Mouse (Mus musculus) forebrain, postnatal 0 days (tissue): Measurements from ENCODE around the gene Tmed9. TPM values are rescaled to one million over a fixed set of nuclear protein-coding genes. Genes with fewer than 3 reads are reported as not detected.
"Not testable (repeated sequence)": the region's sequence is repeated elsewhere in the genome, so short reads cannot be mapped to it uniquely, and the experiment has no call there.

ENCODE experiments used
- ATAC-seq: fragments of 200-750 bp; cut with Nextera tagmentation; 2 replicates; pipeline ENCODE4 v1.8.0; 2017; ENCODE audit warnings: mild to moderate bottlenecking, moderate library complexity
- DNase-seq: peaks from one replicate; pipeline ENCODE4 v3.0.0-alpha.2; 2015
- H3K27ac ChIP-seq: fragments of 300-500 bp; sonication (generic); 2 replicates; pipeline ENCODE4 v1.5.1; 2014; ENCODE audit warnings: low read depth, mild to moderate bottlenecking, antibody characterized with exemption, low read length, moderate library complexity, mixed read lengths
- H3K27me3 ChIP-seq: fragments of 300-500 bp; sonication (generic); 2 replicates; pipeline ENCODE4 v1.6.1; 2014; ENCODE audit warnings: mild to moderate bottlenecking, low read length, mixed read lengths; ENCODE audit not compliant: insufficient read depth
- H3K36me3 ChIP-seq: fragments of 300-500 bp; sonication (generic); 2 replicates; pipeline ENCODE4 v1.6.1; 2014; ENCODE audit warnings: mild to moderate bottlenecking, moderate library complexity; ENCODE audit not compliant: insufficient read depth
- H3K4me1 ChIP-seq: fragments of 300-500 bp; sonication (generic); 2 replicates; pipeline ENCODE4 v1.6.1; 2014; ENCODE audit warnings: antibody characterized with exemption; ENCODE audit not compliant: insufficient read depth
- H3K4me2 ChIP-seq: fragments of 300-500 bp; sonication (generic); 2 replicates; pipeline ENCODE4 v1.6.1; 2014; ENCODE audit warnings: low read depth, mild to moderate bottlenecking, moderate library complexity
- H3K4me3 ChIP-seq: fragments of 300-500 bp; sonication (generic); 2 replicates; pipeline ENCODE4 v1.5.1; 2014; ENCODE audit warnings: low read depth, low read length, mixed read lengths
- H3K9ac ChIP-seq: fragments of 300-500 bp; sonication (generic); 2 replicates; pipeline ENCODE4 v1.6.1; 2014; ENCODE audit warnings: mild to moderate bottlenecking
- H3K9me3 ChIP-seq: fragments of 300-500 bp; sonication (generic); 2 replicates; pipeline ENCODE4 v1.6.1; 2016; ENCODE audit warnings: low read length
- CTCF ChIP-seq: sonication (generic); IDR thresholded peaks from 2 replicates; pipeline ENCODE4 v1.5.1; 2016; ENCODE audit warnings: antibody characterized with exemption, control low read depth, low read depth
- WGBS: fragments of 180-500 bp; shearing (Covaris S2); extraction: QIAGEN DNeasy Blood & Tissue Kit; methylation state at CpG from one replicate; pipeline ENCODE4 v1.1.7; 2014; 5-methylcytosine and 5-hydroxymethylcytosine counted together
- polyA plus RNA-seq: library from polyadenylated mRNA; unstranded; fragments of >200 nt; fragmentation: Nextera tagmentation; extraction: Ambion mirVana; gene quantifications from 2 replicates; pipeline ENCODE4 v1.2.1, GENCODE M21; 2015
- total RNA-seq: library from RNA; depleted of rRNA; stranded (reverse); fragments of >200 nt; gene quantifications from 2 replicates; pipeline ENCODE4 v1.2.3, GENCODE M21; 2014; rRNA removed

The Tmed9 gene
- total and polyA plus RNA-seq, 2 experiments from 2014 or later: 56.3 to 102 TPM

- Histone ChIP-seq H3K4me2 (peak within 1 kb of the TSS; percentile 60), H3K27ac (peak within 1 kb of the TSS; percentile 48; the same call in 1 of the 2 replicates), H3K9ac (peak within 1 kb of the TSS; percentile 78), H3K4me3 (peak within 1 kb of the TSS; percentile 98), H3K36me3 (peaks cover 32% of the 10 kb centered on the region), H3K4me1 (peaks cover 4% of the 10 kb centered on the region; the same call in 1 of the 2 replicates), H3K27me3 (no peaks in the 10 kb centered on the region), H3K9me3 (no peaks in the 10 kb centered on the region)
- WGBS: 5% methylated on average over 30 of the region's 30 CpGs
- DNase-seq (peak; percentile 92), ATAC-seq (peak; percentile 98)
- TF ChIP-seq CTCF: peak; percentile 95
Observed at GRCm38 (mm10) chr13:55634639-55635127, 61.2 kb downstream of the Tmed9 start, which contains the start of gene Ddx46. Ddx46 (plus strand) TSS chr13:55635027.

GRCm38 (mm10) chr13:55635146-55635571, 61.6 kb downstream of the Tmed9 start:
- under 1% methylated on average over 40 of the region's 40 CpGs for WGBS
- TF ChIP-seq CTCF: no peak
- Histone ChIP-seq H3K27me3 (no peaks in the 10 kb centered on the region), H3K9me3 (no peaks in the 10 kb centered on the region), H3K9ac (peak overlapping the region; percentile 78), H3K36me3 (peaks cover 35% of the 10 kb centered on the region), H3K4me2 (peak overlapping the region; percentile 60), H3K4me1 (peaks cover 4% of the 10 kb centered on the region; the same call in 1 of the 2 replicates), H3K27ac (peak overlapping the region; percentile 48; the same call in 1 of the 2 replicates), H3K4me3 (peak overlapping the region; percentile 98)
- peak; percentile 7 for DNase-seq
- peak; percentile 50 for ATAC-seq

- ATAC-seq: no peak
- Histone ChIP-seq H3K36me3 (peaks cover 33% of the 10 kb centered on the region), H3K4me3 (no peak overlapping the region), H3K4me1 (peaks cover 4% of the 10 kb centered on the region; the same call in 1 of the 2 replicates), H3K9me3 (no peaks in the 10 kb centered on the region), H3K27me3 (no peaks in the 10 kb centered on the region), H3K27ac (no peak overlapping the region), H3K9ac (no peak overlapping the region), H3K4me2 (peak overlapping the region; percentile 60; the same call in 1 of the 2 replicates)
- DNase-seq: no peak
- 91% methylated on average over 14 of the region's 14 CpGs for WGBS
- TF ChIP-seq CTCF: no peak
Observed at GRCm38 (mm10) chr13:55636185-55636983, 62.9 kb downstream of the Tmed9 start.

DNA sequence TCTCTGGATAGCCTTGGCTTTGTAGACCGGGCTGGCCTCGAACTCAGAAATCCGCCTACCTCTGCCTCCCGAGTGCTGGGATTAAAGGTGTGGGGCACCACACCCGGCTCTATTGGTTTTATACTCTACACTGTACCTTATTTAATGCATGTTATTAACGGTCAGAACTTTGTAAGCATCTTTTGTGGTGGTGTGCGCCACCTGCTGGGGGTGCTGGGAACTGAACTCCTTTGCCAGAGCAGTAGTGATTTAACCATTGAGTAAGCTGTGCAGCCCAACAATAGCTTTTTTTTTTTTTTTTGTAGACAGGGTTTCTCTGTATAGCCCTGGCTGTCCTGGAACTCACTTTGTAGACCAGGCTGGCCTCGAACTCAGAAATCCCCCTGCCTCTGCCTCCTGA, 66.9 kb downstream of the Tmed9 start:
- H3K27me3 ChIP-seq, H3K4me2 ChIP-seq, H3K9ac ChIP-seq, H3K9me3 ChIP-seq, H3K4me3 ChIP-seq, H3K27ac ChIP-seq, H3K4me1 ChIP-seq: not testable (repeated sequence)
- peak; percentile 80 for TF ChIP-seq CTCF
- WGBS: 43% methylated on average over 8 of the region's 8 CpGs
- peaks cover 27% of the 10 kb centered on the region for H3K36me3 ChIP-seq
- DNase-seq (peak; percentile 84), ATAC-seq (peak; percentile 34; the same call in 1 of the 2 replicates)

- Histone ChIP-seq H3K4me1 (no peaks in the 10 kb centered on the region), H3K27ac (no peak overlapping the region), H3K9ac (no peak overlapping the region), H3K27me3 (no peaks in the 10 kb centered on the region), H3K36me3 (peaks cover 59% of the 10 kb centered on the region), H3K9me3 (no peaks in the 10 kb centered on the region), H3K4me3 (no peak overlapping the region), H3K4me2 (no peak overlapping the region)
- TF ChIP-seq CTCF: peak; percentile 45; the same call in 1 of the 2 replicates
- ATAC-seq: no peak
- peak; percentile 32 for DNase-seq
- WGBS: 84% methylated on average over 2 of the region's 2 CpGs
Observed at GRCm38 (mm10) chr13:55644525-55644924, 71.0 kb downstream of the Tmed9 start.

Other genes starting within 250 kb of the Tmed9 start
- gene Mxd3, start 243.9 kb upstream of the Tmed9 start, total RNA-seq: 10.1 and 10.5 TPM in 2 replicates
- 7.3 and 9.4 TPM in 2 replicates for gene Mxd3, start 243.9 kb upstream of the Tmed9 start, polyA plus RNA-seq
- 55.2 and 62.6 TPM in 2 replicates for gene Lman2, start 210.9 kb upstream of the Tmed9 start, total RNA-seq
- 32.8 TPM in 2 replicates for gene Lman2, start 210.9 kb upstream of the Tmed9 start, polyA plus RNA-seq
- gene Rgs14, start 204.0 kb upstream of the Tmed9 start, total RNA-seq: 4.0 and 4.4 TPM in 2 replicates
- 2.5 and 3.9 TPM in 2 replicates for gene Rgs14, start 204.0 kb upstream of the Tmed9 start, polyA plus RNA-seq
- gene Slc34a1, start 175.5 kb upstream of the Tmed9 start, total RNA-seq: 0.95 TPM in 1 of 2 replicates, not detected in the other
- 0.29 TPM in 1 of 2 replicates, not detected in the other for gene Slc34a1, start 175.5 kb upstream of the Tmed9 start, polyA plus RNA-seq
- gene Pfn3, start 158.5 kb upstream of the Tmed9 start, total RNA-seq: not detected in 2 replicates
- 0.93 and 1.5 TPM in 2 replicates for gene Pfn3, start 158.5 kb upstream of the Tmed9 start, polyA plus RNA-seq
- gene F12, start 146.9 kb upstream of the Tmed9 start, total RNA-seq: 0.15 TPM in 1 of 2 replicates, not detected in the other
- gene F12, start 146.9 kb upstream of the Tmed9 start, polyA plus RNA-seq: 0.45 and 0.51 TPM in 2 replicates
- 79.5 and 88.2 TPM in 2 replicates for gene Grk6, start 128.7 kb upstream of the Tmed9 start, total RNA-seq
- 38.5 and 40.8 TPM in 2 replicates for gene Grk6, start 128.7 kb upstream of the Tmed9 start, polyA plus RNA-seq
- 108 and 118 TPM in 2 replicates for gene Prr7, start 109.5 kb upstream of the Tmed9 start, total RNA-seq
- 7.8 and 8.7 TPM in 2 replicates for gene Prr7, start 109.5 kb upstream of the Tmed9 start, polyA plus RNA-seq
- 545 and 619 TPM in 2 replicates for gene Dbn1, start 85.6 kb upstream of the Tmed9 start, total RNA-seq
- gene Dbn1, start 85.6 kb upstream of the Tmed9 start, polyA plus RNA-seq: 603 and 619 TPM in 2 replicates
- 26.6 and 36.7 TPM in 2 replicates for gene Pdlim7, start 60.1 kb upstream of the Tmed9 start, total RNA-seq
- 114 and 115 TPM in 2 replicates for gene Pdlim7, start 60.1 kb upstream of the Tmed9 start, polyA plus RNA-seq
- gene Dok3, start 44.4 kb upstream of the Tmed9 start, total RNA-seq: 2.5 and 4.8 TPM in 2 replicates
- 0.82 TPM in 2 replicates for gene Dok3, start 44.4 kb upstream of the Tmed9 start, polyA plus RNA-seq
- gene Ddx41, start 37.1 kb upstream of the Tmed9 start, total RNA-seq: 65.2 and 69.6 TPM in 2 replicates
- gene Ddx41, start 37.1 kb upstream of the Tmed9 start, polyA plus RNA-seq: 46.1 and 51.7 TPM in 2 replicates
- 88.4 and 93.1 TPM in 2 replicates for gene Fam193b, start 2.6 kb upstream of the Tmed9 start, total RNA-seq
- 41.2 and 41.6 TPM in 2 replicates for gene Fam193b, start 2.6 kb upstream of the Tmed9 start, polyA plus RNA-seq
- 57.6 and 63.1 TPM in 2 replicates for gene B4galt7, start 26.2 kb downstream of the Tmed9 start, total RNA-seq
- 36.1 and 43.0 TPM in 2 replicates for gene B4galt7, start 26.2 kb downstream of the Tmed9 start, polyA plus RNA-seq
- 87.8 and 115 TPM in 2 replicates for gene Caml, start 49.3 kb downstream of the Tmed9 start, total RNA-seq
- 116 and 121 TPM in 2 replicates for gene Caml, start 49.3 kb downstream of the Tmed9 start, polyA plus RNA-seq
- 28.0 and 34.7 TPM in 2 replicates for gene Ddx46, start 61.3 kb downstream of the Tmed9 start, total RNA-seq
- 17.7 and 20.1 TPM in 2 replicates for gene Ddx46, start 61.3 kb downstream of the Tmed9 start, polyA plus RNA-seq
- 135 and 167 TPM in 2 replicates for gene B230219D22Rik, start 119.4 kb downstream of the Tmed9 start, total RNA-seq
- gene B230219D22Rik, start 119.4 kb downstream of the Tmed9 start, polyA plus RNA-seq: 40.7 and 59.5 TPM in 2 replicates
- 116 and 121 TPM in 2 replicates for gene Txndc15, start 140.9 kb downstream of the Tmed9 start, total RNA-seq
- 134 and 135 TPM in 2 replicates for gene Txndc15, start 140.9 kb downstream of the Tmed9 start, polyA plus RNA-seq
- gene Pcbd2, start 153.6 kb downstream of the Tmed9 start, total RNA-seq: 9.6 and 11.1 TPM in 2 replicates
- gene Pcbd2, start 153.6 kb downstream of the Tmed9 start, polyA plus RNA-seq: 28.7 and 29.2 TPM in 2 replicates
- gene Catsper3, start 210.8 kb downstream of the Tmed9 start, total RNA-seq: not detected in 2 replicates
- gene Catsper3, start 210.8 kb downstream of the Tmed9 start, polyA plus RNA-seq: 0.14 and 0.19 TPM in 2 replicates